8 mouse cellular contexts compared by ENCODE assay signal in genomic region chr6:95098366-95099109, GRCm38 (mm10). TPM values are rescaled to one million over a fixed set of nuclear protein-coding genes. Genes with fewer than 3 reads are reported as not detected.
DNase-seq lines count a peak whose midpoint lies in the region; ATAC-seq and TF ChIP-seq lines count a peak whose summit lies in the region.

No protein-coding gene starts in this region.

- peak; percentile 75 to 76 for DNase-seq in B cell, adult 2 months
- peak; percentile 82 to 84 for DNase-seq in adrenal gland, adult 18-20 months (ENCODE audit: low spot score in 2 of 2)
- peak; percentile 90 for DNase-seq in embryo, embryonic 11 days
- peak; percentile 77 to 87 for DNase-seq in gastrocnemius, postnatal 4 days (ENCODE audit: low spot score in 2 of 2)
- DNase-seq in kidney, postnatal 25 days = peak; percentile 78 to 86
- peak in 1 of 3 experiments; percentile 9 for DNase-seq in liver, embryonic 14.5 days (ENCODE audit: low read depth in 3 of 3, low spot score in 3 of 3)

- peak; percentile 94 for TF ChIP-seq CTCF in liver, embryonic 14.5 days (IDR thresholded peaks at IDR 0.05; ENCODE audit: low read depth)
- TF ChIP-seq CTCF in testis, adult 2 months (IDR thresholded peaks at IDR 0.05; ENCODE audit: control insufficient read depth, insufficient read depth, insufficient replicate concordance, low read depth, low read length) = peak; percentile 94; the same call in 1 of the 2 replicates

- no peak overlapping the region for H3K4me2 ChIP-seq in liver, embryonic 14.5 days (ENCODE audit: low read depth)

- no peaks in the 10 kb centered on the region for H3K4me1 ChIP-seq in liver, embryonic 14.5 days (replicated peaks; ENCODE audit: control insufficient read depth in 2 of 2, insufficient read depth in 2 of 2, low read length in 1 of 2)
- H3K4me1 ChIP-seq in testis, adult 2 months (ENCODE audit: control insufficient read depth, insufficient read depth, low read length) = peaks cover 3% of the 10 kb centered on the region

- H3K27me3 ChIP-seq in liver, embryonic 14.5 days (ENCODE audit: control insufficient read depth, insufficient read depth, low read length) = no peaks in the 10 kb centered on the region
- no peaks in the 10 kb centered on the region for H3K27me3 ChIP-seq in testis, adult 2 months (ENCODE audit: control insufficient read depth, insufficient read depth, low read length)

- no peak for TF ChIP-seq EP300 in liver, embryonic 14.5 days (IDR thresholded peaks at IDR 0.05; ENCODE audit: low read depth)

- no peak overlapping the region for H3K9ac ChIP-seq in liver, embryonic 14.5 days (replicated peaks)

- no peaks in the 10 kb centered on the region for H3K36me3 ChIP-seq in liver, embryonic 14.5 days (replicated peaks; ENCODE audit: control insufficient read depth, insufficient read depth, low read depth)
- H3K36me3 ChIP-seq in testis, adult 2 months (ENCODE audit: control insufficient read depth, insufficient read depth, low read length) = no peaks in the 10 kb centered on the region

- H3K27ac ChIP-seq in liver, embryonic 14.5 days = no peak overlapping the region
- H3K27ac ChIP-seq in testis, adult 2 months (ENCODE audit: control insufficient read depth, insufficient read depth, low read depth, low read length) = no peak overlapping the region

- TF ChIP-seq POLR2A in testis, adult 2 months (IDR thresholded peaks at IDR 0.05; ENCODE audit: control insufficient read depth, low read depth, low read length) = no peak

- WGBS in liver, embryonic 14.5 days (ENCODE audit: insufficient replicate concordance) = 16% methylated on average over 21 of the region's 21 CpGs

- ATAC-seq in liver, embryonic 14.5 days (ENCODE audit: insufficient read depth) = no peak
- ATAC-seq in neutrophil, adult 5-6 weeks (ENCODE audit: extremely low read depth, insufficient number of reproducible peaks, low FRiP score, poor library complexity, severe bottlenecking) = peak; percentile 70; the same call in 1 of the 2 replicates

- no peaks in the 10 kb centered on the region for H3K9me3 ChIP-seq in liver, embryonic 14.5 days (ENCODE audit: control insufficient read depth, low read length)

- H3K4me3 ChIP-seq in liver, embryonic 14.5 days (ENCODE audit: insufficient read depth in 1 of 2, low read depth in 2 of 2, low read length in 2 of 2) = no peak overlapping the region
- H3K4me3 ChIP-seq in testis, adult 2 months (ENCODE audit: control insufficient read depth, low read depth, low read length) = no peak overlapping the region

RNA-seq across cellular contexts. Expression of gene Kbtbd8, which starts 18.5 kb away (rescaled TPM):
- 1 to 10 TPM; 4.4 to 5.5 TPM for total RNA-seq in adrenal gland, adult 18-20 months (2021)
- total RNA-seq in gastrocnemius, postnatal 4 days (2021) = 1 to 10 TPM; 1.5 to 1.7 TPM
- polyA plus RNA-seq in liver, embryonic 14.5 days (2012; rRNA removed) = 1.5 and 2.4 TPM in 2 replicates
- 4.5 and 5.4 TPM in 2 replicates for polyA plus RNA-seq in liver, embryonic 14.5 days (2014; fragmentation: Nextera tagmentation; extraction: Ambion mirVana)
- total RNA-seq in neutrophil, adult 5-6 weeks (2017) = 5.6 and 6.3 TPM in 2 replicates
- 2.0 and 2.6 TPM in 2 replicates for polyA plus RNA-seq in testis, adult 2 months (2012; rRNA removed)
